Mouse (Mus musculus): ENCODE measurements around the gene Cers5.
"Not testable (repeated sequence)": the region's sequence is repeated elsewhere in the genome, so short reads cannot be mapped to it uniquely, and the experiment has no call there.

Gene Cers5

DNA sequence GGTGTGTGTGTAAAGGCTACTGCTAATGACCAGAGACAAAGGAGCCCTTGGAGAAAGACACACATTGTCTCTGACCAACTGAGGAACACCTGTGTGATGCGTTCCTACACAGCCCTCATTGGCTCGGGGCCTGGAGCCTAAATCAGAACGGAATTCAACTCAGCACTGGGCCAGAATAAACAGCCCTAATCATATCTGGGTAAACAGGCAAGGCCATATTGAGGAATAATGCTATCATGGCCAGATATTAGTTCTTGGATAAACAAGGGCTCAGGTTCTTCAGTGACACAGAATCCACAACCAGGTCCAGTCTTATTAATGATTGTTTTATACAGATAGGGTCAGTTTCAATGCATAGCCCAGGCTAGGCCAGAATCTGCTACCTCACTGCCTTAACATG, 18.3 kb upstream of the Cers5 start:
- DNase-seq (ENCODE audit: extremely low read depth, low read depth, low spot score): no peak

DNA sequence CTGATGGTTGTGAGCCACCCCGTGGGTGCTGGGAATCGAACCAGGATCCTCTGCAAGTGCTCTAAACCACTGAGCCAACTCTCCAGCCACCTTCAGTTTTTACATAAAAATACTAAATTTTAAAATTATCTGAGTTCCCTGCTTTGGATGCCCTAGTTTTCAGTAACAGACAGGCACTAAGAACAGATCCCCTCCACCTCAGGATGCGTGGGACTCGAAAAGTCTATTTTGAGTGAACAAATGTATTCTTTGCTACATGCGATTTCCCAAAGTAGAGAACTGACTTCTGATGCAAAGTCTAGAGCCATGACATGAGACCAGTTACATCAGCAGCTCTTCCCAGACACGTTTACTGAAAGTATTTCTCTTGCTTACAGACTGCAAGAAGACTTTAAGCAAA, 17.8 kb upstream of the Cers5 start:
- no peak for DNase-seq (ENCODE audit: extremely low read depth, low read depth, low spot score)

DNA sequence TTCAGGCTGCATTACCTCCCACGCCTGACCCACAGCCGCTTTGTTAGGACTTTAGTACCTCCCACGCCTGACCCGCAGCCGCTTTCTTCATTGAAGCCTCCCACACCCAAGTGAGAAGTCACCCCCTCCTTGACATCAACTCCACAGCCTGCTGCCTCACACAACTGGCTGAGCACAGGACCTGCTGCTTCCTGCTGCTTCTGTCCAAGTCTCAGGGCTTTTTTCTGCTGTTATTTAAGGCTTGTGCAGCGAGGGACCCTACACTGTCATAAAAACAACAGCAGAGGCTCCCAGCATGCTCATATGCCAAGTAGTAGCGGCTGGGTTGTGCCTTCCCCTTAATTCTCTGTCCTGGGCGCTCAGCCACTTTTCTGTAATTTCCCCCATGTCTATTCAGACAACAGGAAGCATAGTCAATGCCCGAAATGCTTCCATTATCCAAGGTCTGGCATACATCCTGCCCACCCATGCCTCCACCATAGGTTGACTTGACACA, 15.0 kb upstream of the Cers5 start:
- DNase-seq (ENCODE audit: extremely low read depth, low read depth, low spot score): no peak

DNA sequence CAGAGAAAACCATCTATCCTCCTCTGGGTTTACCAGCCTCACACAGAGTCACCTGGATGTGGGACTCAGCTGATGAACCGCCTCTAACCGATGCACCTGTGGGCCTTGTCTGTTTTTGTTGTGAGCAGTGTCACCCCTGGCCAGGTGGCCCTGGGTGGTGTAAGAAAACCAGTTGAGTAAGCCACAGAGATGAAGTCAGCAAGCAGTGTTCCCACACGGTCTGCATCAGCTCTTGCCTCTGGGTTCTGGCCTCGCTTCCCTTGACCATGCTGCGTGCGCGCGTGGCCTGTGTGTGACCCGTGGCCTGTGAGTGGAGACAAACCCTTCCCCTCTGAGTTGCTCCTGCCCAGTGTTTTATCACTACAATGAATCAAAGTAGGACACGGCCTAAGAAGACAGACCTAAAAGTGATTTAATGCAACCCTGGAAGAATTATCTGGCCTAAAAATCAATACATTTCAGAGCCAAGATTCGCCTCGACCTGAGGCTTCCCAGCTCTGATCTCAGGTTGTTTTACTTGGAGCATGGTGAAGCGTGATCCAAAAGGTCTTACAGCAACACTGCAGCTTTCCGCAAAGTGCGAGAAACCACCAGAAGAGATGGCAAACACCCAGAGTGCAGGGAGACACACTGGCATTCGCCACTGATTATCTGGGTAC, 6.1 kb upstream of the Cers5 start:
- DNase-seq (ENCODE audit: extremely low read depth, low read depth, low spot score): peak; percentile 68

DNA sequence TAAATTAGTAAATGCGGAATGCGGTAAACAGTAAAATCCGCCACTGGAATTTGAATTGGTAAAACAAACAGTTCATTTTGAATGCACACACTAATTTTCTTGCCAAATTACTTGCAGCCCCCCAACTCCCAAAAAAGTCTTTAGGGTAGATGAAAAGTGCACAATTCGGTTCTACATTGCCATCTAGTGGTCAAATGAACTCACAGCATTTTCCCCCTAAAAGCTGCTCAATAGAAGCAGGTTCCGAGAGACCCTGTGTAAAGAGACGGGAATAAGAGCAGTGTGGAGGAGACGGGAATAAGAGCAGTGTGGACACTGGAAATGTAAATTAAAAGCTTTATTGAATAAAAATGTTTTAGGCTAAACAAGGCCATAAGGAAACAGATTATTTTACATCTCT, 5.5 kb upstream of the Cers5 start:
- DNase-seq (ENCODE audit: extremely low read depth, low read depth, low spot score): no peak

DNA sequence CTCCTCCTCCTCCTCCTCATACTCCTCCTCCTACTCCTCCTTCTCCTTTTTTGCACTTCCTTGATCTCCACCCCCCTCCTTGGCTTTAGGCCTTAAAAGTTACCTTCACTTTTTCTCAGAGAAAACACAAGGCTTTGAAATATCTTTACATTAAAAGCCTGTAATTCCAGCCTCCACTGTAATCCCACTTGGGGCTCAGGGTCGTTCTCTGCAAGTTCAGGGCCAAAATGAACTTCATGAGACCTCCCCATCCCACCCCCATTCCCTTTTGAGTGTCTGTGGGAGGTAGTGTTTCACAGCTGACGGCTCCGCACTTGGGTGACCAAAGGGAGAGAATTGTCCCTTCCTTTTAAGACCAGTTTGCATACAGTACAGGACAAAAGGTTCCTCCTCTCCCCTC, 240 bp upstream of the Cers5 start:
- DNase-seq (ENCODE audit: extremely low read depth, low read depth, low spot score): no peak

DNA sequence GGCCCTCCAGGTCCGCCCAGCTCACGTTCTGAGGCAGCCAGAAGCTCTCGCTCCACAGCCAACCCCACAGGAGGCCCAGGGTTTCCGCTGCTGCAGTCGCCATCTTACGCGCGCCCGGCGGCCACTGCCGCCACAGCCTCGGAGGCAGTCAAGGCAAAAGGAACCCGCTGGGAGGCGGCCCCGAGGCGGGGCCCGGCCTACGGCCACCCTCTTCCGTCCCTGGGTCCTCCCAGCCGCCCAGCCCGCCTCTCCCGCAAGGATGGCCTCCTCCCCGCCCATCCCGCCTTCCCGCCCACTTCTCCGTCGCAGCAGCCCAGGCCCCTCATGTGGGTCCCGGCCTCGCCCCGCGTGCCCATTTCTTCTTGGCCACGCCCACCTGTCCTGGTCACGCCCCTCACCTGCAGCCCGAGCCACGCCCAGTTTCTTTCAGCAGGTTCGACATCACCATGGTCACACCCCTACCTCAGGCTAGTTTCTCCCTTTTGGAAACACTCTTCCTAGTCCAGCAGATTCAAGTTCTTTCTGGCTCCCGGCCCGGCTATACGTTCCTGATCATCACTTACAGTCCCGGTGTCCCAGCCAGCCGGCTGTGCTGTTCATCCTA, 306 bp downstream of the Cers5 start:
- peak; percentile 68 for DNase-seq (ENCODE audit: extremely low read depth, low read depth, low spot score)

DNA sequence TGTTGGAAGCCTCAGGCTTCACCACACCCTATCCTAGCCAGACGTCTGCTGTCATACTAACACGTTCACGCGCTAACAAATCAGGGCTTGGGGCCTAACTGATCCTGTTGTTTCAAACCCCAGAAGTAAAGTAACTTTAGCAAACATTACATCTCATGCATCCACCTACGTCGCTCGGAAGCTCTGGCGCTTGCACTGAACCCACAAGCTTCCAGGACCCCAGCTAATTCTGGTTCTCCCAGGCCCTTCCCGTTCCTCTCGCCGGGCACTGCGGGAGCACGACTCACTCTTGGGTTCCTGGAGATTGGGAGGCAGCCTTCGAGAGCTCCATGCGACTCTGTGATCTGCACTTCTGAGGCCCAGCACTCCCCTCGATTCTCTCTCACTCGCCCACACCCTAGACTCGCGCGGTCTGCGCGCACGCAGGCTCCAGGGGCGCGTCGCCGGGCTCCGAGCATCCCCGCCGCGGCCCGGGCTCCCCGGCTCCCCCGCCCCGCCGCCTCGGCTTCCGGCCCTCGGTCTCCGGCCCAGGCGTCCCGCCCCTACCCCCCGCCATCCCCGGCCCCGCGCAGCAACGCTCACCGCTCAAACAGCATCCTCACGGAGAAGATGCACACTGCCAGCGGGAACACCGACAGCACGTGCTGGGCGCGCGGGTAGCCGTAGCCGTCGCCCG, 946 bp downstream of the Cers5 start:
- no peak for DNase-seq (ENCODE audit: extremely low read depth, low read depth, low spot score)

DNA sequence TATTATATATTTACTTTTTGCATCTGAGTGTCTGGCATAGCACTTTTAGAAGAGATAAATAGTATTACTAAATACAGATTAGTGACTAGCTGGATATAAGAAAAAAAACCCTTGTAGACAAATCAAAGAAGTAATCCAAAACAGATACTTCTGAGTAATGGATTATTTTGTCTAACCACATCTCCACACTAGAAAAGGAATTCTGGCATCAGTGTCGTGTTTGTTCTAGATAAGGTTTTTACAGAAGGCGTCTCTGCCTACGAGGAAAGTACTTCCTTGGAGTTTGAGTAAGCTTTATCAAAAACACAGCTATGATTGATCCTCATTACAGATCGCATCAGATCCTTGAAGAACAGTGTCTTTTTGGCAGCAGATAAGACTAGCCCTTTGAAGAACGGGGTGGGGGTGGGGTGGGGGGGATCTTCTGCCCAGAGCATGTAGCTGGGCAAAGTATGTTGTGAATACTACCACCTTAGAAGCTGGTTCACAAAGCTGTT, 1.6 kb downstream of the Cers5 start:
- no peak for DNase-seq (ENCODE audit: extremely low read depth, low read depth, low spot score)

DNA sequence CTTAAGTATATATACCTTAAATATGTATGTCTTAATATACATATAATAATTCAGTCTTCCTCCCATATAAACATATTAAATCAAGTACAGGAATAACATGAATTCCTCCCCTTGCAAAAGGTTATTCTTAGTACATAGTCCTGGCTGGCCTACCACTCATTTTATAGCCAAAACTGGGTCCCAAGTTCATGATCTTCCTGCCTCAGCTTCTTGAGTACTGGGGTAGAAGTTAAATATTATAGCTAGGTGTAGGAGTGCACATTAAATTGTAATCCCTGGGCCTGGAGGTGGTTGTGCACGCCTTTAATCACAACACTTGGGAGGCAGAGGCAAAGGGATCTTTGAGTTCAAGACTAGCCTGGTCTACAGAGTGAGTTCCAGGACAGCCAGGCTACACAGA, 3.9 kb downstream of the Cers5 start:
- DNase-seq (ENCODE audit: extremely low read depth, low read depth, low spot score): peak; percentile 54

DNA sequence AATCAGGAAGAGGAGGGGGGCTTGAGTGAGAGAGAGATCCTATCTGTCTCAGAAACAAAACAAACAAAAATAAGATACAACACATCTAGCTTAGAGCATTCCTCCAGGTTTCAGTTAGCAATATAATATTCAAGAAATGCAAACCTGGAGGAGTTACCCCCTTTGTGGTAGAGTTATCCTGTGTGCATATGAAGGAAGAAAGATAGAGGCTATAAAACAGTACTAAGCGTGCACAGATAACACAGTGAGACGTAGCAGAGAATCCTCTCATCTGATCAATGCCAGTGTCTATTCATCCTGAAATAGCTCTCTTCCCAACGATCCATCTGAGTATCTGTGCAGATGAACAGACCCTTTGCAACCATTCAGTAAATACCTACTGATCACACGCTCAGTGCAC, 5.2 kb downstream of the Cers5 start:
- DNase-seq (ENCODE audit: extremely low read depth, low read depth, low spot score): no peak

DNA sequence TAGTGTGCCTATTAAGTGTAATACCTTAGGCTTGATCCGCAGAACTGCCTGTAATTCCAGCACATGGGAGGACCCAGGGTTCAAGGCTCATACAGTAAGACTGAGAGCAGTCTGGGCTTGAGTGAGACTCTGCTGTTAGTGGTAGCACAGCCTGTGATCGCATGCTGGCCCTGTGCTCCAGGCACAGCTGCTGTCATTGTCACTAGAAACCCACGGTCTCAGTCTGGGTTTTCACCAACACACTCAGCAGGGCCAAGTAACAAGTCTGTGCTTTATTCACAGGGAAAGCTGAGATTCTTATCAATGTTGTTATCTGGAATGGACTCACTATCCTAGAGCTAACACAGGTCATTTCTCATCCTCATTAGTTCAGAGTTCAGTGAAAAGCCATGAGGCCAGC, 18.5 kb downstream of the Cers5 start:
- DNase-seq (ENCODE audit: extremely low read depth, low read depth, low spot score): no peak

DNA sequence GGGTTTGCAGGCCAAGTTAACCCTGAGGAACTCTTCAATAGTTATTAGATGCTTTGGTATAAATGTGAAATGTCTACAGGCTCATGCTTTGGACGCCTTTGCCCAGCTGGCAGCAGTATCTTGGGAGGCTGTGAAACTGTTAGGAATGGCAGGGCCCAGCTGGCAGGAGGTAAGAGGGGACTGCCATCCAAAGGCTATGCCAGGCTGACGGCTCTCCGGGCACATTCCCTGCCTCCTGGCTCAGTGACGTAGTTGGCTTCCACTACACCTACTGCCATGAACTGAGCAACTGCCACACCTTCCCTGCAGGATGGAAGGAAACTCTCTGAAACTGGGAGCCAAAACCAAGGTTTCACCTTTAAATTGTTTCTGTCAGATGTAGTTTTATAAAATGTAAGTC, 32.5 kb downstream of the Cers5 start:
- DNase-seq (ENCODE audit: extremely low read depth, low read depth, low spot score): no peak

DNA sequence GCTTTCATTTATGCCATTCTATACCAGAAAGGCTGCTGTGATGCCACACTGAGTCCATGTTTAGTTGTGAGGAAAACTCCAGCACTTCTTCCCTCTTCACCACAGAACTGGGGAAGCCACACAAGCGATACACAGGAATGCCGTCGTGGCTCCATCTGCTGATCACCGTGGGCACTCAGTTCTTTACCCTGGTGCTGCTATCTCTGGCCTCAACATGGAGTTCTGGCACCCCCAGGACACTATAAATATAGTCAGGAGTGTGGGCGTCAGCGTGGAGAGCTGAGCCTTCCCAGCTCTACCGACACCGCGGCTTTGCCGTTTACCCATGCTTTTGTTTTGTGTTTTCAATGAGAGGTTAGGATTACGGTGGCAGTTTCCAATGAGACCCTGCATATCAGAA, 36.0 kb downstream of the Cers5 start:
- no peak for DNase-seq (ENCODE audit: extremely low read depth, low read depth, low spot score)

DNA sequence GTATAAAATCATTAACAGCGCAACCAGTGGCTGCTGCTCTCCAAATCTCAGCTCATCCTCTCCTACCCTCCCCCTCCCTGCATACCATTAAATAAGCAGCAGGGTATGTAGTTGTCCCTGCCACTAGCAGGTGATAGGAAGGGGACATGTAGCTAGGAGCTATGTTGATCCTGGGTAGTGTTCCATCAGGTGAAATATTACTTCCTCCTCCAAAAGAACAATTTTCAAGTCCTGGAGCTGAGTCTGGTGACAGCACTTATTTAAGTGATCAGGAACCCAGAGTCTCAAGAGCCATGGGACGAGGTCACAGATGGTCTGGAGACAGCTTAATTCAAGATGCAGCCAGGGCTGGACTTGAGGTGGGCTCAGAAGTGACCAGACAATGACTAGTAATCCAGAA, 37.1 kb downstream of the Cers5 start:
- DNase-seq (ENCODE audit: extremely low read depth, low read depth, low spot score): no peak

DNA sequence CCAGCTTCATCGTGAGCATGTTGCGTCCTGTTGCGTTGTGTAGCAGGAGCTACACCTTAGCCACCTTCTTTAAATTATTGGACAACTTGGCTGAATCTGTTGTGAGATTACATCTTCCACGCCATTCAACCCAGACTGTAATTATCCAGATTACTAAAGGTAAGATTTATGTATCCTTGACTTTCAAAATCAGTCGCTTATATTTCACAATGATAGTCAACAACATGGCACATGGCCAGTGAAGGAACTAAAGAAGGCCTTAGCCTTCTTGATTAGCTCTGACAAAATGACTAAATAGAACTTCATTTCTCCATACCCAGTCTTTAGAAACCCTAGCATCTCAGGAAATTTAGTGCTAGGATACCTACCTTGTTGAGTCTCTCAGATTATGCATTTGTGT, 39.5 kb downstream of the Cers5 start:
- DNase-seq (ENCODE audit: extremely low read depth, low read depth, low spot score): peak; percentile 80

DNA sequence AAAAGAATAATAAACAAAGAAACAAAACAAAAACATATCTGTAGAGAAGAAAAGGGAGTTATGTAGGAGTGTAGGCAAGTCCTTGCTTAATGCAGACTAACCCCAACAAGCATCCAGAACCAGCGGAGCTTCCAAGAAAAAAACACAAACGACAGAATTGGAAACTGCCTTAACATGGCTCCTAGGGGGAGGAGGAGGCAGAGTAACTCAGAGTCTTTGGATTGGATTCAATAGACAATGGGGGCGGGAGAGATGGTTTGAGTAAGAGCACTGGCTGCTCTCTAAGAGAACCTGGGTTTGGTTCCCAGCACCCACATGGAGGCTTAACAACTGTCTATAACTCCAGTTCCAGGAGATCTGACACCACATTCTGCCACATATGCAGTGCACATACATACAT, 41.0 kb downstream of the Cers5 start:
- DNase-seq (ENCODE audit: extremely low read depth, low read depth, low spot score): peak; percentile 33

DNA sequence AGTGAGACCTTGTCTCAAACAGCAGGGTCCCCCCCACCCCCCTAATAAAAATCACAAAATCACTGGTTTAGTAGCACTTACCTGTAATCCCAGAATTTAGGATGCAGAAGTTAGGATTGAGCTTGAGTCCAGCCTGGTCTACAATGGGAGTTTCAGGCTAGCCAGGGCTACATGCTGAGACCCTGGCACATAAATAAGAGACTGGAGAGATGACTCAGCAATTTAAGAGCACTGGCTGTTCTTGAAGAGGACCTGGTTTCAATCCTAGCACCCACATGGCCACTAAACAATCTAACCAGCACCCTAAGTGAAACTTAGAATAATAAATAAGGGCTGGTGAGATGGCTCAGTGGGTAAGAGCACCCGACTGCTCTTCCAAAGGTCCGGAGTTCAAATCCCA, 41.5 kb downstream of the Cers5 start:
- no peak for DNase-seq (ENCODE audit: extremely low read depth, low read depth, low spot score)

DNA sequence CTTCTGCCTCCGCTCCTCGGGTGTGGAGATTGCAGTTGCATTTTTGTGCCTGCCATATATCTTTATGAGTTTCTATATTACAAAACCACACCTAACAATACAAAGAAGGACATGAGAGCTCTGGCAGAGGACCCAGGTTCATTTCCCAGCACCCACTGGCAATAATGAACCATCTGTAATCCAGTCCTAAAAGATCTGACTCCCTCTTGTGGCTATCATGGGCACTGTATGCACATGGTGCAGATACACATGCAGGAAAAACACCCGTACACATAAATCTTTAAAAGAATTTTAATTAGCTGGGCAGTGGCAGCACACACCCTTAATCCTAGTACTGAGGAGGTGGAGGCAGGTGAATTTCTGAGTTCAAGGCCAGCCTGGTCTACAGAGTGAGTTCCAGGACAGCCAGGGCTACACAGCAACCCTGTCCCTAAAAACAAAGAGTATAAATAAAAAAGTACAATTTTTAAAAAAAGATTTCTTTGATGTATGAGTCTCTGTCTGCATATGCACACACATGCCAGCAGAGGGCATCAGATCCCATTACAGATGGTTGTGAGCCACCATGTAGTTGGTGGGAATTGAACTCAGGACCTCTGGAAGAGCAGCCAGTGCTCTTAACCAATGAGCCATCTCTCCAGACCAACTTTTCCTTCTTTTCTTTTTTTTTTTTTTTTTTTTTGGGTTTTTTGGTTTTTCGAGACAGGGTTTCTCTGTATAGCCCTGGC, 43.5 kb downstream of the Cers5 start:
- no peak for DNase-seq (ENCODE audit: extremely low read depth, low read depth, low spot score)

DNA sequence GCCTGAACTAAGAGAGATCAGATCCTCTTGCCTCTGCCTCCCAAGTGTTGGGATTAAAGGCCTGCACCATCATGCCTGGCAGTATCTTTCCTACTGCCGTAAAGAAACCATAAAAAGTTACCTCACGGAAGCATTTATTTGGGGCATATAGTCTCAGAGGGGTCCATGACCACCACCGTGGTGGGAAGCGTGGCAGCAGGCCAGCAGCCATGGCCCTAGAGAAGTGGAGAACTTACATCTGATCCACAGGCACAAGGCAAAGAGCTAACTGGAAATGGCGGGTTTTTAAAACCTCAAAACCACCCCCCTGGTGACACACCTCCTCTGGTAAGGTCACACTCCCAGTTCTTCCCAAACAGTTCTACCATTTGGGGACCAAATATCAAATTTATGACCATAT, 44.5 kb downstream of the Cers5 start:
- DNase-seq (ENCODE audit: extremely low read depth, low read depth, low spot score): no peak

DNA sequence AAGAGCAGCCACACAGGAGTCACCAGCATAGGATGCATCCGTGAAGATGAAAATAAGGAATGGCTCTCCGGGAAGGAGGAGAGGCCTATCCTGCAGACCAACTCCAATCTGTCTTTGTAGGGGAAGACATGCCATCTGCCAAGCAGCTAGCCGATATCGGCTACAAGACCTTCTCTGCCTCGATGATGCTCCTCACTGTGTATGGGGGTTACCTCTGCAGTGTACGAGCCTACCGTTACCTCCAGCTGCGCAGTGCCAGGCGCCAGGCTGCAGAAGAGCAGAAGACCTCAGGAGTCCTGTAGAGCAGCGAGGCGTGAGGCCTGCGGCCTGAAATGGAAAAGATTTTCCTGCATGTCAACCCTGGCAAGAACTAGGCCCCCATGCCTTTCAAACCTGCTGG, 45.2 kb downstream of the Cers5 start:
- no peak for DNase-seq (ENCODE audit: extremely low read depth, low read depth, low spot score)

DNA sequence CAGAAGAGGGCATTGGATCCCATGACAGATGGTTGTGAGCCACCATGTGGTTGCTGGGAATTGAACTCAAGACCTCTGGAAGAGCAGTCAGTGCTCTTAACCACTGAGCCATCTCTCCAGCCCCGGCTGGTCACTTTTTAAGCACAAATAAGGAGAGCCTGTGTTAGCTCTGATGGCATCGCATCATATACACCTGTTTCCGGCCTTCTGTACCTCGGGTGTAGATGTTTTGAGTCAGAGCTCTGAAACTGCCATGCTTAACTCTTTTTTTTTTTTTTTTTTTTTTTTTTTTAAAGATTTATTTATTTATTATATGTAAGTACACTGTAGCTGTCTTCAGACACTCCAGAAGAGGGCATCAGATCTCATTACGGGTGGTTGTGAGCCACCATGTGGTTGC, 45.6 kb downstream of the Cers5 start:
- DNase-seq (ENCODE audit: extremely low read depth, low read depth, low spot score): not testable (repeated sequence)

Data from fat pad, adult 2 months (tissue).